Mouse (Mus musculus) macrophage (primary cell): ENCODE measurements around the gene Etv1. TPM values are rescaled to one million over a fixed set of nuclear protein-coding genes. Genes with fewer than 3 reads are reported as not detected.
"Not testable (repeated sequence)": the region's sequence is repeated elsewhere in the genome, so short reads cannot be mapped to it uniquely, and the experiment has no call there.

Experiments used
- H3K27ac ChIP-seq: fragments of 350-480 bp; formaldehyde crosslinking; 2 replicates; pipeline ENCODE4 v1.9.0; 2021
- H3K36me3 ChIP-seq: fragments of 350-480 bp; formaldehyde crosslinking; 2 replicates; pipeline ENCODE4 v1.9.0; 2021; ENCODE audit errors: inconsistent target
- H3K4me3 ChIP-seq: fragments of 350-480 bp; formaldehyde crosslinking; 2 replicates; pipeline ENCODE4 v1.9.0; 2021; ENCODE audit errors: inconsistent target
- H3K79me2 ChIP-seq: fragments of 350-480 bp; formaldehyde crosslinking; 2 replicates; pipeline ENCODE4 v1.9.0; 2021; ENCODE audit errors: inconsistent target
- WGBS: methylation state at CpG from one replicate; pipeline ENCODE4 v1.1.7; 2026; ENCODE audit warnings: inconsistent platforms; ENCODE audit not compliant: missing documents; 5-methylcytosine and 5-hydroxymethylcytosine counted together
- polyA plus RNA-seq: library from polyadenylated mRNA; stranded (reverse); fragments of 250-400 nt; gene quantifications from 3 replicates; pipeline ENCODE4 v1.2.4, GENCODE M21; 2018; ENCODE audit warnings: inconsistent platforms

Etv1 gene
- polyA plus RNA-seq, 1 experiment from 2014 or later: 2.3 TPM

DNA sequence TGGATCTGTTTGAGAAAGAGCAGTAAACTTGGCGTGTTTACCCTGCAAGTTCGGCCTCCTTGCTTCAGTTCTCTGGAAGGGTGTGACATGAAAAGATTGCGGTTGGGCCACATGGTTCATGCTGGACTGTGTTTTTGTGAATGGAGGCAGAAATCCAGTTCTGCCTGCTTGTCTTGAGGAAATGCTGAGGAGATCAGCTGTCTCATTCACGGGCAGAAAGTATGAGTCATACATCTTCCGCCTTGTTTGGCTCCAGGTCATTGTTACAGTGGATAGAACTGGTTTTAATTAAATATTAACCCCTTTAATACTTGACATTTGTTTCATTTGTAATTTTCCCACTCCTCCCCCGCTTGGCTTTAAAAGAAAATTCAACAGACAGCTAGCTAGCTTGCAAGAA, 9.4 kb downstream of the Etv1 start:
- no peaks in the 10 kb centered on the region for H3K36me3 ChIP-seq
- 44% methylated on average over 6 of the region's 6 CpGs for WGBS
- no peaks in the 10 kb centered on the region for H3K79me2 ChIP-seq
- H3K4me3 ChIP-seq: no peak overlapping the region
- H3K27ac ChIP-seq: peak overlapping the region; percentile 52

DNA sequence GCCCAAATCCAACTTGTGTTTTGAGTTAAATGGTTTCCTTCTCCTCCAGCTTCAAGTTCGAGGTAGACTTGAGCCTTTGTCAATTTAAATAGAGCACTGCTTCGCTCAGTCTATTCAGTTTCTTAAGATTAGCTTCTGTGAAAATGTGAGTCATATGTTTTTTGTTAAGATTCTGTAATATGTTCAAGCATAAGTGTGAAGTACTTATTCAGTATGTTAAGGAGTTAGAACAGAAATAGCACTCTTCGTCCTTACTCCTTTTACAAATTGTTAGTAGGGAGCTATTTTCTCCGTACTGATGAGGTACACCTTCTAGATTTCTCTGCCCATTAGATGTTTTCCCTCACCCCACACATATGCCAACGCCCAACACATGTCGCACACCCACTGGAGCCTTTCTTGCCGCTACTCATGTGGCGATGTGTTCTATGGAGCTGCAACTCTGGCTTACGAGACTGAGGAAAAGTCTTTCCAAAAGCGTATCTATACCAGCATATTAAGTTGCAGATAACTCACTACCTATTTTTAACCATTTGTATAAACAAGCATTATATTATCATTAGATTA, 10.7 kb downstream of the Etv1 start:
- Histone ChIP-seq H3K79me2 (no peaks in the 10 kb centered on the region), H3K4me3 (no peak overlapping the region), H3K36me3 (no peaks in the 10 kb centered on the region), H3K27ac (no peak overlapping the region)
- 94% methylated on average over 10 of the region's 10 CpGs for WGBS

DNA sequence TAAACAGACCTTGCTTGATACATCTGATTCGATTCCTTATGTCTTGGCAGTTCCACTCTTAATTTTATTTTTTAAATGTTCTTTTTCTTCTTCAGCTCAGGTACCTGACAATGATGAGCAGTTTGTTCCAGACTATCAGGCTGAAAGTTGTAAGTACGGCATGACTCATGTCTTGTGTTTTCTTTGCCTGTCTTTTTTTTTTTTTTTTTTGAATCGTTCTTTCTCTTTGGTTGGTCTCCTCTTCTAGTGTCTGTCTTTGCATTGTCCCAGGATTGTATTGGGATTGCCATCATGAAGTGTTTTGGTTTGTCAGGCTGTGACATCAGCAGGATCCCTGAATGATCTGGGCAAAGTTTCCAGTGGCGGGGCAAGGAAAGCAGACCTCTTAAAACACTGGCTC, 13.9 kb downstream of the Etv1 start:
- H3K4me3 ChIP-seq: no peak overlapping the region
- whole genome bisulfite sequencing: 97% methylated on average over 3 of the region's 4 CpGs
- H3K27ac ChIP-seq: no peak overlapping the region
- H3K36me3 ChIP-seq: no peaks in the 10 kb centered on the region
- H3K79me2 ChIP-seq: no peaks in the 10 kb centered on the region

DNA sequence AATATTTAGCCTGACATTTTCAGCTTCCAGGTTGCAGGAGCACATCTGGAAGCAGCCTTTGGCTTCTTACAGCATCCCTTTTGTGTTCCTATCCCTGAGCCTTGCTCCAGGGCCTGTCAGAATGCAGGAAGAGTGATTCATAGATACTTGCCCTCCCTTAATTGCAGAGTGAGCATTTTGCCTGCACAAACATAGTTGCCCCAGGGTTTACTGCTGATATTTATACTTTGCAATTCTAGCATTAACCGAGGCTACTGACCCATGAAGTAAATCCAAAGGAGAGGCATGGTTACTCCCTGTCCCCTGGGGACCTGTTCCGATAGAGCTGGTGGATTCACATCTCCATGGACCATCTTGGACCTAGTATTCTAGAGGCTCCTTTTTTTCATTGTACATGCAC, 14.5 kb downstream of the Etv1 start:
- Histone ChIP-seq H3K79me2 (no peaks in the 10 kb centered on the region), H3K4me3 (no peak overlapping the region), H3K27ac (no peak overlapping the region), H3K36me3 (no peaks in the 10 kb centered on the region)
- 88% methylated on average over 2 of the region's 2 CpGs for WGBS

DNA sequence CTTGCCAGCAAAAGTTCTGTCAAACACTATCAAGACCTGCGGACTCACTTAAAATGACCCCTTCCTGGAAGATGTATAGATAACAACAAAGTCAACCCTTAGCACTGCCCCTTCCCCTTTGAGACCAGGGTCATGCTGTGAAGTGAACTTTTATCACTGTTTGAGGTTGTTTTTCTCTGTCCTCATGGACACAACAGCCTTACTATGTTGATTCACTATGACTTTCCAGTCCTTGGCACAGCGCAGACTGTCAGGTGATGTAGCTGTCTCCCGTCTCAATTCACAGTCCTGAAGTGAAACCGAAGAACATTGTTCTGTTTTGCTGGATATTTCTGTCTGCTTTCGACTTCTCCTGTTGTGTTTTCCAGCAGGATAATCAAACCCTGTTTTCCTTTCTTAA, 27.9 kb downstream of the Etv1 start:
- H3K36me3 ChIP-seq: no peaks in the 10 kb centered on the region
- H3K79me2 ChIP-seq: no peaks in the 10 kb centered on the region
- no peak overlapping the region for H3K4me3 ChIP-seq
- H3K27ac ChIP-seq: no peak overlapping the region
- WGBS: 96% methylated on average over 5 of the region's 5 CpGs

DNA sequence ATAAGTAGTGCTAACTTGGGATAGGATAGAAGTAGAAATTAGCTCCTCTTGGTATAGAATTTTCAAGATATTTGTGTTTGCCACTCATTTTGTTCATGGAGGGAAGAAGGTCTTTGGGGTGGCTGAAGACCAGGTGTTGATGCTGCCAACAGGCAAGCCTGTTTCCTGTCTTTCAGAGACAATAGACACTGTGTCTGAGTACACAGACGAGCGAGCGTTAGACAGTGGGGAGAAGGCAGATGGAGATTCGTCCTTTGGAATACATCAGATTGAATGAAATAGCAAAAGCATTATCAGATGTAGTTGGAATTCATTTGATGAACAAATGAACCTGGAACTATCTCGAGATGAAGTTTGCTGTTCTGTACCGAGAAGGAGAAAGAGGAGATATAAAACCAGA, 33.2 kb downstream of the Etv1 start:
- Histone ChIP-seq H3K79me2 (no peaks in the 10 kb centered on the region), H3K36me3 (no peaks in the 10 kb centered on the region), H3K4me3 (no peak overlapping the region), H3K27ac (no peak overlapping the region)
- 92% methylated on average over 6 of the region's 6 CpGs for WGBS

DNA sequence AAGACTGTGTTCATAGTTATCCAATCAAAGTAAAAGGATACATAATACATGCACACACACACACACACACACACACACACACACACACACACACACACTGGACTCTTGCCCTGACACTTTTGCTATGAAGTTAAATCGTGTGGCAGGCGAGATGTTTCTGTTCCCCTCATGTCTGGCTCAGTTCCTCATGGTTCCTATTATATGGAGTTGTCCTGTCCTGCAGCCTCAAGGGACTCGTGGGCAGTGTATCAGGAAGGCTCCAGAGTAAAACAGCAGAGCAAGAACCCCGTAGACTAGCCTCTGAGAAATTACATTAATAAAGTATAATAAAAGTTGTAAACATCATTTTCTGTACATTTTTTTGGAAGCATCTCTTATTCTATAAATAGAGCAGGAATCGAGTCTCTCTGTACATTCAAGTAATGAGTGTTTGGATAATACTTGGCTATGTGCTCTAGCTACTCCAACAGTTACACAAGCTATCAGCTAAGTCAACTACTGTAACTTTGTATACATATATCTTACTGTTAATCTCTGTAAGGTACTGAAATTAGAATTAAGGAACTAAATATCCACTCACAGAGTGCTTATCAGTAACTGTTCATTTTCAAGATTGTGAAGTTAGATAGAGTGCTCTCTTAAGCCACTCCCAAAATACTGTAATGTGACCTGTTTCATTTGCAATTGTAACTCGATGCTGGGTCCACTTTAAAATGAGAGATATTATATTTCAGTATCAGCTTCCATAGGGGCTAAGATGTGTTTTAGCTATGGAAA, 35.0 kb downstream of the Etv1 start:
- Histone ChIP-seq H3K79me2 (no peaks in the 10 kb centered on the region), H3K27ac (no peak overlapping the region), H3K4me3 (no peak overlapping the region), H3K36me3 (no peaks in the 10 kb centered on the region)
- 48% methylated on average over 6 of the region's 6 CpGs for WGBS

DNA sequence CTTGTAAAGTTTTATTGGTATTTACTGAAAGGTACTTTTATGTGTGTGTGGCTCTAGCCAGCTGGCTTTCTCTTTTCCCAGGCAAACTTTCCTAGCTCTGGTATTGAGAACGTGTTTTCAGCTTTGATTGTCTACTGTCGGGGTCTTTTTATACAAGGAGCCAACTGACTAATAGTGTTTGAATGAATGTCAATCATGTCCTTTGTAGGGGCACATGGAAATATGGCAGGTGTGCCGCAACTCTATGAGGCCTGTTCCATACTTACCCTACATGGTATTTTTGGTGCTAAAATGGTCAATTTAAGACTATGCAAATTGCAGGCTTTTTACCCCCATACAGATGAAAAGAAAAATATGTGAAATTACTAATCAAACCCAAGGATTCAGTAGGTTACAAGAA, 37.1 kb downstream of the Etv1 start:
- Histone ChIP-seq H3K27ac (no peak overlapping the region), H3K36me3 (no peaks in the 10 kb centered on the region), H3K79me2 (no peaks in the 10 kb centered on the region), H3K4me3 (no peak overlapping the region)
- 94% methylated on average over 3 of the region's 3 CpGs for WGBS

DNA sequence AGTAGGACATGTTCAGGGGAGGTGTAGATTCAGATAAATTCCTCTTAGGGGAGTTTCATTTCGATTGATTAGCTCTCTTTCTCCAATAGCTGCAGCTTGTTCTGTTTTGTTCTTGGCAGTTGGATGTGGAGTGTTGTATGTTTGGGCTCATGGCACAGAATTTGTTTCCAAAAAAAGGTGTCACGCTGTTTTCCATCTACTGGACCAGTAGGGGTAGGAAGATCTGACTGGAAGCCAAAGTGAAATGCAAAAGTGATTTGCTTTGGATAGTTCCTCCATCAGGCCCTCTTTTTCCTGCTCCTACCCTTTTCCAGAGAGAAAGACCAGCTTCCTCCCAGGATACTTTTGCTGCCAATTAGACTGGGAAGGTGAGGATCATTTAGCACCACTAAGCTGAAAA, 39.1 kb downstream of the Etv1 start:
- H3K4me3 ChIP-seq: no peak overlapping the region
- WGBS: 89% methylated on average over 2 of the region's 2 CpGs
- no peaks in the 10 kb centered on the region for H3K36me3 ChIP-seq
- H3K79me2 ChIP-seq: no peaks in the 10 kb centered on the region
- H3K27ac ChIP-seq: no peak overlapping the region

DNA sequence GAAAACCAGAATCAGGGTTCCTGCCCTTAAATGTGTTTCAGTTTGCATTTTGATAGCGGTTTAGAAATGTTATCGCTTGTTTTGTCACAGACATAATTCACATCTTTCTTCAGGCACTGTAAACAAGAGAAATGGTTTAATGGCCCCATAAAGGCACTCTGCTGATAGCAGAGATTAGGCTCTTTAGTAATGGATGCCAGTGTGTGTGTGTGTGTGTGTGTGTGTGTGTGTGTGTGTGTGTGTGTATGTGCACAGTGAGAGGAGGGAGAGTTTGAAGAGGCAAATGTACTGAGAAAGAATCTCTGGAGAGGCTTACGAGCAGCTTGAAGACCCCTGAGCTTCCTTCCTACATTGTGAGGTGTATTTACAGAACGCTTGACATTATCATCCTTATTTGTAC, 41.5 kb downstream of the Etv1 start:
- WGBS: 88% methylated on average over 4 of the region's 4 CpGs

DNA sequence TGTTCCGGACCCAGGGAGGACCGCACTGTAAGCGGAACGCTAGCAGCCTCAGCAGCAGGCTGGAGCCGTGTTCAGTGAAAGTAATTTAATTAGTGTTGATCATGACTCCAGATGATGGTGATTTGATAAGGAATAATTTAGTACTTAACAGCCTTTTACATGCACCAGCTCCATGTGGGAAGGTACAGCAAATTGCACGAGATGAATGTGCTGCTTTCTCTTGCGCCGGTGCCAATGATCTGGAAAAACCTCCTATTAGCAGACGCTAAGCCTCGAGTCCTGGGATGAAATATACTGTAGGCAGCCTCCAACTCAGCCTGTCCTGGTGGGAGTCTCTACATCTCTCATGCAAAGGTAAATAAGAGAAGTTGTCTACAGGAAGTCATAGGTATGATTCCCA, 45.2 kb downstream of the Etv1 start:
- 92% methylated on average over 10 of the region's 10 CpGs for WGBS
- Histone ChIP-seq H3K27ac (no peak overlapping the region), H3K4me3 (no peak overlapping the region), H3K79me2 (no peaks in the 10 kb centered on the region), H3K36me3 (no peaks in the 10 kb centered on the region)

More for the DNA sequence above, 41.5 kb downstream of the Etv1 start:
- Histone ChIP-seq H3K79me2 (no peaks in the 10 kb centered on the region), H3K36me3 (no peaks in the 10 kb centered on the region), H3K4me3 (no peak overlapping the region), H3K27ac (no peak overlapping the region)

DNA sequence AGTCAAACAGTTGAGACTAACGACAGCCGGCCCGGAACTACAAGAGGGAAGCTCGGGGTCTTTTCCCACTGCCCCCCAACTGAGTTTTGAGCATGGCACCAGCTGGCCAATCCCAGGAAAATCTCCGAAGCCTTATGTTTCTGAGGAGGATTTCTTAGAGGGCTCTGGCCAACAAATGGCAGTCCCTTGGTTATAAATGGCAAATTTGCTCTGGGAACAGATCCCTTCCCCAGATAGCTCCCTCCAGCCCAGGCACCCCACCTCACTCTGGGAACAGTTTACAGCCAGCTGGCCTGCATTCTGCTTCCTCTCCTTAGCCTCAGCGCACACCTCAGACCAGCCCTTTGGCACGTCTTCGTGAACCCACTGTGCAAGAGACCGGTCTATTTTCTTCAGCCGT, 53.8 kb downstream of the Etv1 start:
- no peak overlapping the region for H3K27ac ChIP-seq
- H3K79me2 ChIP-seq: no peaks in the 10 kb centered on the region
- no peaks in the 10 kb centered on the region for H3K36me3 ChIP-seq
- 98% methylated on average over 10 of the region's 10 CpGs for WGBS
- no peak overlapping the region for H3K4me3 ChIP-seq

DNA sequence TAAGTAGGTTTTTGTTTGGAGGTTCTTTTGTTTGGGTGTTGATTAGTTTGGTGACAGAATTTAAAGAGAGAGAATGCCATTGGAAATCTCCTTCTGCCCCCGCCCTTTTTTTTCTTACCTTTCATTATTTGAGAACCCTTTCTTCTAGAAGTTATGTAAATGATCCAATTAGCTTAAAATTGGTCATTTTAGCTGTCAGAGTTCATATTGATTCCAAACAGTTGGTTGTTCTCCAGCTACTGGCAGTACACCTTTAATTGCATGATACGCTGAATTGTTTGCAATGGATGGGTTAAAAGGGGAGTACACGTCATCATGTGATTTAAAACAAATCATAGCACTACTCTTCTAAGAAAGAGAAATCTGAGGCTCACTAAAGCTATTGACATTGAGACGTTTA, 55.4 kb downstream of the Etv1 start:
- no peak overlapping the region for H3K27ac ChIP-seq
- no peak overlapping the region for H3K4me3 ChIP-seq
- WGBS: 90% methylated on average over 4 of the region's 4 CpGs
- H3K36me3 ChIP-seq: no peaks in the 10 kb centered on the region
- no peaks in the 10 kb centered on the region for H3K79me2 ChIP-seq

DNA sequence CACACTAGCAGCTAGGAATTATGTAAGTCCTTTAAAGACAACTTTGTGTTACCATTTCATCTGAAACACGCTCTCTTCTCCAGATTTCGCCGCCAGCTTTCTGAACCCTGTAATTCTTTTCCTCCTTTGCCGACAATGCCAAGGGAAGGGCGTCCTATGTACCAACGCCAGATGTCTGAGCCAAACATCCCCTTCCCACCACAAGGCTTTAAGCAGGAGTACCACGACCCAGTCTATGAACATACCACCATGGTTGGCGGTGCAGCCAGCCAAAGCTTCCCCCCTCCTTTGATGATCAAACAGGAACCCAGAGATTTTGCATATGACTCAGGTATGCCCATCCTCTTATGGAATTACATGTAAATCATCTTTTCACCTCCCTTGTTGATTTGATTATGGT, 55.8 kb downstream of the Etv1 start:
- H3K27ac ChIP-seq, H3K4me3 ChIP-seq, H3K36me3 ChIP-seq, H3K79me2 ChIP-seq: not testable (repeated sequence)
- 90% methylated on average over 2 of the region's 8 CpGs for WGBS

DNA sequence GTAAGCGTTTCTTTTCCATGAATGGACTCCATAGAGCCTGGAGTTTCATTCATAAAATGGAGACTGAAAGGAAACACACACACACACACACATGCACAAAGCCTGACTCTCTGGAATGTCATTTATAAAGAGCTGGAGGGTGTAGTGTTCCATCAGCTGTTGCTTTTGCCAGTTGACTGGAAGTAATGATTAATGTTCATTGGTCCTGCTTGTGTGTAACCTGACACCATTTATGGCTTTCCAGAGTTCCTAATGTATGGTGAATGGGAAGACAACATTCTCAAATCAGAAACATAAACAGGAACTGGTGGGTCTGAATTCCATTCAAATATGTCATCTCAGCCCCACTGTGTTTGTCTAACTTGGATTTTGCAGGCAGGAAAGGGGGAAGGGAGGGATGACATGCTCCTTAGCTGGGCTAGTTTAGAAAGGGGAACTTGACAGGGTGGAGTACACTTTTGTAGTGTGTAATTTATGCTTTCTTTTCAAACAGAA, 64.7 kb downstream of the Etv1 start:
- Histone ChIP-seq H3K79me2 (no peaks in the 10 kb centered on the region), H3K27ac (peak overlapping the region; percentile 38), H3K4me3 (no peak overlapping the region), H3K36me3 (no peaks in the 10 kb centered on the region)
- WGBS: 88% methylated on average over 1 of the region's 1 CpGs
